Mouse (Mus musculus) stomach, postnatal 0 days (tissue): ENCODE data around the gene App.

Experiments
- CTCF ChIP-seq: IDR thresholded peaks from 2 replicates; pipeline ENCODE4 v1.5.1; 2016; ENCODE audit warnings: antibody characterized with exemption, low read depth, mild to moderate bottlenecking, moderate library complexity
- EP300 ChIP-seq: optimal IDR thresholded peaks from 2 replicates; pipeline ENCODE3; 2016; ENCODE audit warnings: antibody characterized with exemption

DNA sequence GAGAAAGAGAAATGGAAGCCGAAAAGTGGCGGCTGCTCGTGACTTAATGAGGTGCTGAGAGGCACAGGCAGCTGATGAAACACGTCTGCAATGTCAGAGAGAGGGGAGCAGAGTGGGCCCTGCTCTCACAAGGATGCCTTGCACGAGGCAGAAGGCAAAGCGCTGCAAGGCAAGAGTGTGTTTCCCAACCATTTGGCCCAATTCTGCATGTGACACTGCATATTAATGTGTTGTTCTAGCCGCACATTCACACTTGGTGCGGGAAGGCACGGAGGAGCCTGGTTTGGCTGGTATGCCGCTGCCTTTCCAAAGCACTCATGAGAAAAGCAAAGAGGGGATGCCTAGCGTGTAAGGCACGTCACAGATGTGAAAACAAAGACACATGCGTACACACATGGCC is 63.1 kb downstream of the App start:
- TF ChIP-seq CTCF (no peak), EP300 (no peak)
